Mouse (Mus musculus) Muller cell, postnatal 12 days (primary cell): ENCODE measurements around the gene Paqr5.
A peak's percentile ranks its signal among the peaks of the same experiment; 100 is the strongest.

Experiments used
- DNase-seq: peaks from one replicate; pipeline ENCODE4 v3.0.0-alpha.2; 2015; ENCODE audit errors: inconsistent ontology term

The Paqr5 gene

DNA sequence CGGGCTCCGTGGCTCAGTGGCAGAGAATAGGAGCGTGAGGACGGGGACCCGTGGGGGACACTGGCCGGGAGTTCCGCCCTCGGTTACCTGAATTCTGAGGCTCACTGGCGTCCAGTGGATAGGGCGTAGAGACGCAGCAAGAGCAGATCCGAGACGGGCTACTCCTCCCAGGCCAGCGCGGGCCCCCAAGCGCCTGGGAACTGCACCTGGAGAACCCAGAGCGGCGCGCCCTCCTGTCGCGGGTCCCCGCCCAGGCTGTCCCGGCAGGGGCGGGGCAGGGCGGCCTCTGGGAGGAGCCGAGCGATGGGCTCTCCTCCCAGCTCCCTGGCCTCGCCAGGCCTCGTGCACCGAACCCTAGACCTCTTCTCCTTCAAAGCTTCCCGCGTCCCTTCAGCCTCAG, at the start of gene Paqr5:
Gene Paqr5 (minus strand): TSS at position 257 of the 400 bp plus-strand sequence.
- DNase-seq: peak; percentile 48

DNA sequence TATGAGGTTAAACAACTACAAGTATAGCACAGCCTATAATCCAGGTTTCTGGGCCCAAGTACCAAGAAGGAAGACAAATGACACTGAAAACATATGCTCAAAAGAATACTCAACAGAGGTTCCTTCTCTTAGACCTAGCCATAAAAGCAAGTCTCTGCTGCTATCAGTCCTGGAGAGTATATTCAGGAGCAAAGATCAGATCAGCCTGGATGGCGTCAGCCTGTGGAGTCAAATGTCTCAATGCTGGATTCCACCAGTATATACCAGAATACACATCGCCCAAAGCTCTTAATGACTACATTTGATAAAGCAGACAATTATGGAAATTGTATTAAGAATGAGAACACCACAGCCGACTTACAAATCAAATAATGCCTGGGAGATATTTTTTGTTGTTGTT, 35.6 kb upstream of the Paqr5 start:
- no peak for DNase-seq

DNA sequence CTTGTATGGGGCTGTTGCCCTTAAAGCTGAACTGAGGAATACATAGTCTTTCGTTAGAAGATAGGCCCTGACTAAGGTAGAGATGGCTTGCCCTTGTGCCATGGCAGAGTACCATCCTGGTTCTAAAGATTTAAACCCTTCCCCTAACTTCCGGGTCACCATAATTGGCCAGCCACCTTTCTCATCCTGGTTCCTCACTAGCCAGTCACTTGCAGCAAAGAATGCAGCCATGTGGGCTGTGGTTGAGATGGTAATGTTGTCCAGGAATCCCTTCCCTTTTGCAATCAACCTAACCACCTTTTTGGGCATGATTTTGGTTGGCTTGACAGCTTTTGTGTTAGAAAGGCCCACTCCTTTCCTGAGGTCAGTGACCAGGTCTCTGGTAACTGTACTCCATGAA, 33.8 kb upstream of the Paqr5 start:
- peak; percentile 25 for DNase-seq

DNA sequence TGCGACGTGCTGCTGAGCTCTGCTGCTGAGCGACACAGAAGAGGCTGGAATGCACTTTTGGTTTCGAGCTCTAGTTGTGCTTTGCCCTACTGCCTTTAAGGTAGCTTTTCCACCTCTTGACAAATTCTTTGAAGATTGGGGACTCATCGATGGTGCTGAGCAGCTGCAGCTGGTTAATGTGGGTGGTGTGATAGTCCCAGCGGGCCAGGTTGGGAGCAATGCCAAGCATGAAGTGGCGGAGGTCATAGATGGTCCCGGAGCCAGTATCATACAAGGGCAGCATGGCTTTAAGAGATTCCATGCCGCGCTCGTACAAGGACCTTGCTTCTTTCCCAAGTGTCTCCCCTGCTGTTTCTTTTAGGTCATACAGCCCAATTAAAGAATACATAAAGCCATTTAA, 33.3 kb upstream of the Paqr5 start:
- no peak for DNase-seq

DNA sequence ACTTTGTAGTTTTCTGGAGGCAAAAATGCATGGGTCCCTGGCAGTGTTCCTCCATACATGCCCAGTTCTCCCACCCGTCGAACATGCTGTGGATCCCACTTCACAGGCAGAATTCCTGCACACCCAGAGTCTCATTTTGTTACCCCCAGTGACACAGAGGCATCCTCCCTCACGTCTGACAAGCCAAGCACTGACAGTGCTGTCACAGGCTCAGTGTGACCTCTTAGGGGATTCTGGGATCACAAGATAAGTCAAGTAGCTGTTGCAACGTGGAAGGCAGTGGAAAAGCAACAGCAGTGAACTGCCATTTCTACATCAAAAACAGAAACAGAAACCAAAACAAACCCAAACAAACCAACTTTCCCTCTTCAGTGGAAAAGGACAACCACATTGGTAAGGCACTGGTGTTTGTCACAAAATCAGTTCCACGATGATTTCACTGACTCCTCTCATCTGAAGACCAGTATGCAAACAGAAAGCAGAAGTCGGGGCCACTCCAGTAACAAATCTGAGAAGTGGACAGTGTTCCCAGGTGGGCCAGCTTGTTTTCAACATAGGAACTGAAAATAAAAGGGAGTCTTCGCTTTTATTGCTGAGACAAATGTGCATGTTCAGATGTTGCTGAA, 31.3 kb upstream of the Paqr5 start:
- no peak for DNase-seq

DNA sequence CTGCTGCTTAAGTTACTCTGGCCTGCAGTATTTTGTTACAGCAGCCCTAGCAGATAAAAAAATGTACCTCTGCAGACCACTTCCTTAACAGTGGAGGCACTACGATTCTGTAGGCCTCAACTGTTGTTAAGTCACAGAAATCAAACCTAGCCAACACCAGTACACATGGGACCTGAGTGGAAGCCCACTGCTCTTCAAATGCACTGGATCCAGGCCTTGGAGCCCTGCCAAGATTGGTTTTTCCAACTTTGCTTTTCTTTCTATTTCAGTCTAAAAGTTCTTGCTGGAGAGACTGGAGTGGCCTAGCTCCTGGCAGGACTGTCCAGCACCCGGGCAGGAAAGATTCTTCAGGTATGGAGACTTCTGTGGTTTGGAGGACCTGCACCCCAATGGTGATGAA, 29.6 kb upstream of the Paqr5 start:
- DNase-seq: no peak

DNA sequence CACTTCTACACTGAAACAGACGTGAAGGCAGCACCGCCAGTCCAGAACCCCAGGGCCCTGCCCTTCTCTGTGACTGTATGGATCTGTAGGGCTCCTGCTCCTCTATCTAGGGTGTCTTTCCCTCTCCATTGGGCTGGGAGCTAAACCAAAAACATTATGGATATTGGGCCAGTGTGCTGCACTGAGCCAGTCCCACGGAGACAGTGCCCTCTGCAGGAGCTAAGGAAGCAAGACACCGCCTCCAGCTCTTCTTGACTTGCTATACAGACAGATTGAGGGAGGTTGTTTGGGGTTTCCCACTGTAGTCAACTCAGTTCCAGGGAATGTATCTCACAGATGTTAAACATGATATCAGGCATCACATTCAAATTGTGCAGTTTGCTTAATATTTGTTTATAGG, 24.1 kb upstream of the Paqr5 start:
- DNase-seq: no peak

DNA sequence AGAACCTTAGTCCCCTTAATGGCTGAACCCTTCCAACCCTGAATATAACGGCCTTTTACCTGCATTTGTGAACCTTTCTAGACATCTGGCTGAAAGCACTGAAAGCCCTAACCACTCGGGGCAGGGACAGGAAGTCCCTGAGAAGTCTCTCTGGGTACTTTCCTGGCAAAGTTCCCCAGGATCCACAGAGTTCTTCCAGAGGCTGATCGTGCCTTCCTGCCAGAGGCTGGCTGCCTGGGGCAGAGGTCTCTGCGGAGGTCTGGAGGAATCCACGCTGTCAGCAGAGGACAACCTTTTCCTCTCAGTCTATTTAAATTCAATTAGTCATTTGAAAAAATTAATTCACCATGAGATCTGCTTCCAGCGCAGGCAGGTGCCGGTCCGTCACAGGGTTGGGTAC, 22.5 kb upstream of the Paqr5 start:
- DNase-seq: peak; percentile 28

DNA sequence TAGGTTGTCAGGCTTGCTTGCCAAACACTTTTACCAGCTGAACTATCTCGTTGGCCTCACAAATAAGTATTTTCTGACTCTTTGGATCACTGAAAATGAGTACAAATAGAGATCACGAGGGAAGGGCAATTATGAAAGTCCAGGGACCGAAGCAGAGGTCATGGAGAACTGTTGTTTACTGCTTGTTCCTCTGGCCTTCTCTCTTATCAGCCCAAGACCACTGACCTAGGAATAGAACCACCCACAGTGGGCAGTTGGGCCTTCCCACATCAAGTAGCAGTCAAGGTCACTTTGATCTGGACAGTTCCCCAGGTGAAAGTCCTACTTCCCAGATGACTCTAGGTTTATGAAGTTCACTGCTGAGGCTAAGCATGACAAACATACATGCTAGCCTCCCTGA, 15.5 kb upstream of the Paqr5 start:
- DNase-seq: no peak

DNA sequence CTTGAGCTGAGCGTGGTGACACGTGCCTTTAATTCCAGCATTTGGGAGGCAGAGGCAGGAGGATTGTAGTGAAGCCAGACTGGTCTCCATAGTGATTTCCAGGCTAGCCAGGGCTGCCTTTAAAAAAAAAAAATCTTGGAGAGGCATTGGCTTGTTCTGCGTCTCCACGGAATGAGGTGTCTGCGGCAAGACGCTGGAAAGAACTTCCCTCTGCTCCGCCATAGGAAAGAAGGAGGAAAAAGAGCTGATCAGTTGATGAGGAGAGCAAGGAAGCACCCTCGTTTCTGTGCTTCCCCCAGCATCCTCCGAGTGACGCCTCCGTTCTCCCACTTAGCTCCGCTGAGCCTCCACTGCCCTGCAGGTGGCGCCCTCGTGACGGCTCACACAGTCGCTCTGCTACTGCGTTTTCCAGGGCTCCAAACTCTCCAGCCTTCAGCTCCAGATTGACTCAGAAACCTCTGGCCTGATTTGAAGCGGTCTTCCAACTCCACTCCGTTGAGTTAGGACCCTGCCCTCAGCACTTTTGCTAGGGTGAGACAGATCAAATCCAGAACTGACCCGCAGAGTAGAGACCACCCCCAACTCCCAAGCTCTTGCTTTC, 13.5 kb upstream of the Paqr5 start:
- peak; percentile 83 for DNase-seq

DNA sequence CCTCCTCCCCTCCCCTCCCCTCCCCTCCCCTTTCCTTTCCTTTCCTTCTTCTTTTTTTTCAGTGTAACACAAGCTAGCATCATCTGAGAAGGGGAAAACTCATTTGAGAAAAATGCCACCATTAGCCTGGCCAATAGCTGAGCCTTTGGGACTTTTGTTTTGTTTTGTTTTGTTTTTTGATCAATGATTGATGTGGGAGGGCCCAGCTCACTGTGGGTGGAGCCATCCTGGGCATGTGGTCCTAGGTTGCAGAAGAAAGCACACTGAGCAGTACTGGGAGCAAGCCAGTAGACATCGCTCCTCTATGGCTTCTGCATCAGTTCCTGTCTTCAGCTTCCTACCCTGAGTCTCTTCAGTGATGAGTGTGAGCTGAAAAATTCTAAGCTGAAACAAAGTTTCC, 9.2 kb upstream of the Paqr5 start:
- no peak for DNase-seq

DNA sequence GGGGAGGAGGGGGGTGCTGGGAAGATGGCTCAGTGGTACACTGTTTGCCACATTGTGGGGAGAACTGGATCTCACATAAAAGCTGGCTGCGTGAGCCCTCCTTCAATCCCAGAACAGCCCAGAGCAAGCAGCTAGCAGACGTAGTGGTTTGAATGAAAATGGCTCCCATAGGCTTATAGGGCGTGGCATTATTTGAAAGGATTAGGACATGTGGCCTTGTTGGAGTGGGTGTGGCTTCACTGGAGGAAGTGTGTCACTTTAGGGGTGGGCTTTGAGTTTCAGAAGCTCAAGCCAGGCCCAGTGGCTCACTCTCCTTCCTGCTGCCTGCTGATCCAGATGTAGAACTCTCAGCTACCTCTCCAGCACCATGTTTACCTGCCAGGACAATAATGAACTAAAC, 5.5 kb upstream of the Paqr5 start:
- no peak for DNase-seq

DNA sequence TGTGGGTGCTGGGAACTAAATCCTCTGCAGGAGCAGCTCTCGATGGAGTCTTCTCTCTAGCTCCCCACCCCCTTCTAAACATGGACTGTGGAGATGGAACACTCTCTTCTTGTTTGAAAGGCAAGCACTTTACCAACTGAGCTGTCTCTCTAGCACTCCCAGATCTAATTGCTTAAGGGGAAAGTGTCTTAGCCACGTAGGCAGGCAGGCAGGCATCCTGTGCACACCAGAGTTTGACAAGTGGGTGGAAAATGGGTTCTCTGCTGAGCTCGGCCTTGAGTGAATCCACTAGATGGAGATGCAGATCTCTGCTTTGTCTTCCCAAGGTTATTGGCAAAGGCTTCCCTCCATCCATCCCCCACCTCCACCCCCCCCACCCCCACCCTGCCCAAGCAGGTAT, 1.4 kb upstream of the Paqr5 start:
- DNase-seq: no peak

DNA sequence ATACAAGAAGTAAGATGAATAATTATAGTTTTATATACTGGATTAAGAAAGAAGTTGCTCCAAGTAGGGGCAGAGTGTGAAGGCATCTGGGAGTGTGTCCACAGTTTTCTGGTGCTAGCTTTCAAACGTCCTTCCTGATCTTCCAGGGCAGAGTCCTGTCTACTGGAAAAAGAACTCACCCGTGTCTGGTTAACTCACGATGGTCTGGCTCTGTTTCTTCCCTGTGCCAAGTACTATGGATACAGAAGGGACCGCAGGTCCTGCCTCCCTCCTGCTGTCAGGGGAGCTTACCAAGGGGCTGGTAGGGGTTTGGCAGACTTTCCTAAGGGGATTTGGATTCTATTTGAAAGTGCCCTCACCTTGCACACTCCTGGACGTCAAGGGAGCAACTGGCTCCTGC, 1.6 kb downstream of the Paqr5 start:
- DNase-seq: no peak

DNA sequence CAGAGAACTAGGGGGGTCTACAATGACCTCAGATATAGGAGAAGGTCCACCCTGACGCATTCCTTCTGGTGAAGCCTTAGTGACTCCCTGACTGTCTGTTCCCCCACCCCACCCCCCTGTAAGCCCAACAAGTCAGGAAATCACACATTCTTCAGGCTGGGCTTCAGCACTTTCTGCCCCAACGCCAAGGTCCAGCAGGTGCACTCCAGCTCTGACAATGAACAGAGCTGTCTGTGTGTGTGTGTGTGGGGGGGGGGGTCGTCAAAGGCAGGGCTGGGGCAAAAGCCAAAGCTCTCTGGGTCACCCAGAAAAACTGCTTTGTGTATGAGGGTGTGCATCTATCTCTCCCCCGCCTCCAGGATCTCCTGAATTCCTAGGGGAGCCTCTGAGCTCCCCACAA, 2.8 kb downstream of the Paqr5 start:
- no peak for DNase-seq

DNA sequence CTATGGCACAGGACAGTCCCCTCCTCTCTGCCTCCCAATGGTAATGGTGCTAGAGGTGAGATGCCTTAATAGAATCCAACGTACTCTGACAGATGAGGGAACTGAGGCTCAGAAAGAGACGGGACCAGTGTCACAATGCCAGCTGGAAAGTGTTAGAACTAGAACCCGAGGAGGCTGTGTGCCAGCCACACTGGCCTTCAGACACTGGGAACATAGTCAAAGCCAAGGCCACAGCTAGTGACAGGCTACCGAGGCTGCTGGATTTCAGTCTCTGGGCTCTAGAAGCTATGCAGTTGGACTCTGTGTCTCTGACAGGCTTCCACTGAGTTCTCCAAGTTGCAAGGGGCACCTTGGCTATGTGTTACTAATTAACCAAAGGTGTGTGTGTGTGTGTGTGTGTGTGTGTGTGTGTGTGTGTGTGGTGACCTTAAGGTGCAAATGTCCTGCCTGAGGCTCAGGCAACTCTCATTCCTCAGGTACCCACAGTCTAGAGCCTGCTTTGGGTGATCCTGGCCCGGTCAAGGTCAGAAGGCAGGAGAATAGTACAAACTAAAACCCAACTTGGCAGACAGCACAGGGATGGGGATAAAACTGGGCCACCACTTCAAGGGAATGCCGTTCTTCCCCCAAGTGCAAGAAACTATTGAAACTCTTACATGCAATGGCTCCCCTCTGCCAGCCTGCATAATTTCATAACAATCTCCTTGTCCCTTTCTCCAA, 3.5 kb downstream of the Paqr5 start:
- DNase-seq: no peak

DNA sequence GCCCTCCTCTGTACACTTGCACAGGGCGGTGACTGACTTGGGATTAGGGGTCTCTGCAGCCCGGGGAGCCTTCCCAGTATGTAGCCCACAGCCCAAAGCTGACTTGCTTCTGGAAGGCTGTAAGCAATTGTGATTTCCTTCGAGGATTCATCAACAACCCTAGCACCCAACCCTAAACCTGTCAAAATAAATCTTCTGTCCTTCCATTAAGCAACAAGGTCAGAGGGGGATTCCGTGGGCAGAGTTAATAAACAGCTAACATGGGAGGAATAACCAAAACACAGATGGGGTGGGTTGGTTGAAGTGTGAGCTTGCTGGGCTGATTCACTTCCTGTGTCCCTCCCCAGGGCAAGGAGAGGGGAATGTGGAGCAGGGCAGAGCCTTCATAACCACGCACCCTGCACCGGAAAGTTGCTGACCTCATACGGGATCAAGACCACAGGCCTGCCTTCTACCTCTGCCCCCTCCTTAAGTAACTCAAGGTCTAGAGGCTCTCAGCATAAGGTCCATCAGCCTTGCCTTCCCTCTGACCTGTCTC, 5.0 kb downstream of the Paqr5 start:
- peak; percentile 10 for DNase-seq

DNA sequence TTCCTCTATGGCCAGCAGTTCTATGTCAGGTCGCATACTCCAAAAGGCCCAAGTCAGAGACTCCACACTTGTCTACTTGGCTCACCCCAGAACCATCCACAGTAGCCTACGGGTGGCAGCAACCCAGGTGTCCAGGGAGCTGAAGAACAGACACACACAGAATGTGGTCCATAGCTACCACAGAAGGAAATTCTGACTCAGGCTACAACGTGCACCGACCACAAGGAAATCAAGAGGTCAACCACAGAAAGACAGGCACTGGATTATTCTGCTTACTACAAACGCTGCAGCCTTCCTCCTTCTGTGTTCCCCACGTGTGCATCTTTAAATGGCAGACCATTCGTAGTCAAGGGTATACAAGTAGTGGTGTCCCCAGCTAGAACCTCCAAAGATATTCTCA, 6.4 kb downstream of the Paqr5 start:
- no peak for DNase-seq

DNA sequence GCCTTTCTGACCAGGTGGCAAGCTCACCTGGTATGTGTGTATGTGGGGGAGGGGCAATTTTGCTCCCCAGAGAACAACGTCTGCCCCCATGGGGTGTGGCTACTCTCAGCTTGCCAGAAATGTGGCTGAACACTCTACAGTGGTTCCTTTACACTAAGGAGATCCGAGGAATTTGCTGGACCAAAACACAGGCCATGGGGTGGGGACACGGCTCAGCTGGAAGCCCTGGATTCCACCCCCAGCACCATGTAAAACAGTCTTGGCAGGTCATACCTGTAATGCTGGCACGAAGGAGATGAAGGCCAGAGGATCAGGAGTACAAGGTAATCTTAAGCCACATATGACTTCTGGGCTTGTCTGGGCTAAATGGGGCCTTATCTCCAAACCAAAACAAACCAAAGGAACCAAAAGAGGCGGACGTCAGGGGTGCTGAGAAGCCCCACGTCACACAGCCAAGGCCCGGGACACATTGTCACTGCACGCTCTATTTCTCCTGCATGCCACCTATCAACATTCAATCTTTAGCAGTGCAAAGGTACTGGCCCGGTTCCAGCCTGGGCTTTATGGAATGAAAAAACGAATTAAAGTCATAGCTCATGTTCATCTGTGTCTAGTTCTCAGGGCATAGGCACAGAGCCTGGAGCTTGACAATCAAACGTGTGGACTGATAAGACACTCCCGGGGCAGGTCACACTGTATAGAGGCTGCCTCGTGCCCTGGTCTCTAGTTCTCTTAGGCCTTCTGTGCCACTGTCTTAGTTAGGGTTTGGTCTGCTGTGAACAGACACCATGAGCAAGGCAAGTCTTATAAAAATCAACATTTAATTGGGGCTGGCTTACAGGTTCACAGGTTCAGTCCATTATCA, 8.2 kb downstream of the Paqr5 start:
- DNase-seq: no peak

DNA sequence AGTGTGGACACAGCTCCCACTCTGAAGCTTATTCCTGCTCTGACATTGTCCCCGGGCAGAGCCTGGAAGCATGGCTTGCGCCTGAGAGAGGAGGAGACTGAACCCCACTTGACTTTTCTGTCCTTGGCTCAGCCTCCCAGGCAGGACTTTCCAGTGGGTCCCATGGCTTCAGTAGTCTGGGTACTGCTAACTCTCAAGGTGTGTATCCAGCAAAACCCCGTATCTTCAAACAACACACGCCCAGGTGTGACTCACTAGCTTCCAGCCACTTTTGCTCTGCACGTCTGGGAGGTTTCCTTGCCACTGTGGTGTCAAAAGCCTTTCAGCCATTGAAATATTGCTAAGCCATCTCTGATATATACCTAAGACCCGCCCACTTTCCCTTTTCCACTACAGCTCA, 9.3 kb downstream of the Paqr5 start:
- DNase-seq: no peak

DNA sequence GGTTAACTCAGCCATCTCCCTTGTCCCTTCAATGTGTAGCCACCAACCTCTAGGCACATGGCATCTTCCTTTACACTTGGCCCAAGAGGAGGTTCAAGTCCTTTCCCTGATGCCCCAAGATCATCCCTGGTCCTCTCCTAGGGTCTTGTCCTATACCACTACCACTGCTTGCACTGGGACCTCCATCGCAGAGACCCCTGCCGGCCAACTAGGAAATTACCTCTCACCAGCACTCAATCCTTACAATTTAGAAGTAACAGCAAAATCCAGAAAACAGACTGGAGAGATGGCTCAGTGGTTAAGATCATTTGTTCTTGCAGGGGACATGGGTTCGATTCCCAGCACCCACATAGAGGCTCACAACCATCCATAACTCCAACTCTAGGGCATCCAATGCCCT, 11.2 kb downstream of the Paqr5 start:
- no peak for DNase-seq
